Mouse (Mus musculus) liver, adult 2 months (tissue): ENCODE data around the gene Smoc1.

Experiments used
- CTCF ChIP-seq: fragments of 200-500 bp; IDR thresholded peaks from 2 replicates; pipeline ENCODE4 v1.5.1; 2011; ENCODE audit warnings: low read depth, low read length, control low read depth
- POLR2A ChIP-seq: fragments of 200-500 bp; IDR thresholded peaks from 2 replicates; pipeline ENCODE4 v1.6.1; 2011; ENCODE audit warnings: low read length, control low read depth; ENCODE audit not compliant: insufficient read depth; ENCODE audit errors: extremely low read depth

GRCm38 (mm10) chr12:81225966-81226577 is 199.5 kb downstream of the Smoc1 start:
- TF ChIP-seq CTCF, result no peak
- no peak for TF ChIP-seq POLR2A
